Mouse (Mus musculus) retina, postnatal 1 day (tissue): ENCODE measurements around the gene H2-DMb2.

Experiments
- DNase-seq: peaks from one replicate; pipeline ENCODE4 v3.0.0-alpha.2; 2012

H2-DMb2 gene

DNA sequence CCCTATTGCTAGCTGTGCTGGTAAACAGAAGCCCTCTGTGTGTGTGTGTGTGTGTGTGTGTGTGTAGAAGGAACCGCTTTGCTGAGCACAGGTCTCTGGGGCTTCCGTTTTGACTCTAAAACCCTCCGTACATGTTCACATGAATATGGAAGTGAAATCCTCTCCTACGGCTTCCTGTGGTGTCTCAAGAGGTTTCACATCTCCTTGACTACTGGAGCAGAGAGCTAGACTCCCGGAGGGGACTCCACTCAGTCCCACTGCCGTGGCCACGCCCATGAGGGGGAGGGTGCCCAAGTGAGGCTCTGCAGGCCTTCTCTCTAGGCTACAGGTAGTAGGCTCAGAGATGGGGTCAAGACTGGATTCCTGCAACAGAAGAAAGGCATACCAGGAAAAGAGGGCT lies at the start of gene H2-DMb2:
Gene H2-DMb2 (plus strand): TSS at position 275 of the 400 bp plus-strand sequence.
- DNase-seq: peak; percentile 43

DNA sequence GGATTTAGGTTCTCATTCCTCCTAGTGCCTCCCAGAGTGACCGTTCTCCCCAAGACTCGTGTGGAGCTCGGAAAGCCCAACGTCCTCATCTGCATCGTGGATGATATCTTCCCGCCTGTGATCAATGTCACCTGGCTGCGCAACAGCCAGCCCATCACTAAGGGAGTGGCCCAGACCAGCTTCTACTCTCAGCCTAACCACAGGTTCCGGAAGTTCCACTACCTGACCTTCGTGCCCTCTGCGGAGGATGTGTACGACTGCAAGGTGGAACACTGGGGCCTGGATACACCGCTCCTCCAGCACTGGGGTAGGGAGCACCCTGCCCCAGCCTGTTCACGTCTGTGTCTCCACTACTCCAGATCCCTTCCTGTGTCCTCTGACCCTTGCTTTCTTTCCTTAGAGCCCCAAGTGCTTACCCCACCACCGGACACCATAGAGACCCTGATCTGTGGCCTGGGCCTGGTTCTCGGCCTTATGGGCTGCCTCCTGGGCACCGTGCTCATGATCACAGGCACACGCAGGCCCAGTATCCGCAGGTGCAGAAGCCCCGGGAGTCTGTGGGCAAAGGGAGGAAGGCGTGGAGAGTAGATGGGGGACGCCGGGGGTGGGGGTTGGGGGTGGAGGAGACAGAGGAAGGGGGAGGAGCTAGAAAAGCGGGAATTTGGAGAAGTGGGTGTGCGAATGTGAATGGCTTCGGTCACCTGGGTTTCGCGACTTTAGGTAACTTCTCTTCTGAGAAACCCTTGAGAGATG lies 48.6 kb upstream of the H2-DMb2 start:
- no peak for DNase-seq

DNA sequence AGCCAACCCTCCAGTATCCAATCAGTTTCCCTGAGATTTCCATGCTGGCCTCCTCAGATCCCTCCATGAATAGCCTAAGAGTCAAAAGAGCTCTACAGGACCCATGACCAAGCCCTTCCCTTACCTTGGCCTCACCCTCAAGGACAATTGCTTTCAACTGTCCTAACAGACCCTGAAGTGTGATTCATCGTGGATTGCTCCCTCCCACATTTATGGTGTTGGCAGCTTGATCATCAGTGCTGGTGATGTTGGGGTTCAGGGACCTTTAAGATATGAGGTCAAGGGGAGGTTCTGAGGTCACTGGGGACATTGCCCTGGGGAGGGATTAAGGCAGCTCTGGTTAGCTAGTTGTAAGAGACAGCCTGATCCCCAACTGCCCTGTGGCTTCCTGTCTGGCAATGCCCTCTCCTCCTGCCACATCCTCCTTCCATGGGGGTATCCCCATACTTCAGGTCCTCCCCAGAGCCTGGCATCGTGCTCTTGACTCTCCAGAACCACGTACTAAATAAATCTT lies 46.6 kb upstream of the H2-DMb2 start:
- DNase-seq: no peak

DNA sequence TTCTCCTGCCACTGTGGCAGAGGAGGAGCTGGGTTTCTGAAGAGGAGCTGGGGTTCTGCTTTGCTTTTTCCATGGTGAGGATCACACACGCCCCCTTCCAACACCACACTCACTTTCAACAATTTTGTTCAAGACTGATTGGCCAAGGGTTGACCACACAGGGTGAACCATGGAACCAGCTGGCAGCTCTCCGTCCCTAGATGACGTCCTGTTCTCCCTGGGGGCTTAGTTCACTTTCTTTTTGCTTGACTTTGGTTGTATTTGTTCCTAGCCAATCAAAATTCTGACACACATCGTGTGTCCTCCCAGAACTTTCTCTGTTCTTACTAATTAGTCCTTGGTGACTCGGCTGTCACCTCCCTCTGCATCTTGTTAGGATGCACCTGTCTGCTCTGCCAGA lies 45.8 kb upstream of the H2-DMb2 start:
- DNase-seq: no peak

DNA sequence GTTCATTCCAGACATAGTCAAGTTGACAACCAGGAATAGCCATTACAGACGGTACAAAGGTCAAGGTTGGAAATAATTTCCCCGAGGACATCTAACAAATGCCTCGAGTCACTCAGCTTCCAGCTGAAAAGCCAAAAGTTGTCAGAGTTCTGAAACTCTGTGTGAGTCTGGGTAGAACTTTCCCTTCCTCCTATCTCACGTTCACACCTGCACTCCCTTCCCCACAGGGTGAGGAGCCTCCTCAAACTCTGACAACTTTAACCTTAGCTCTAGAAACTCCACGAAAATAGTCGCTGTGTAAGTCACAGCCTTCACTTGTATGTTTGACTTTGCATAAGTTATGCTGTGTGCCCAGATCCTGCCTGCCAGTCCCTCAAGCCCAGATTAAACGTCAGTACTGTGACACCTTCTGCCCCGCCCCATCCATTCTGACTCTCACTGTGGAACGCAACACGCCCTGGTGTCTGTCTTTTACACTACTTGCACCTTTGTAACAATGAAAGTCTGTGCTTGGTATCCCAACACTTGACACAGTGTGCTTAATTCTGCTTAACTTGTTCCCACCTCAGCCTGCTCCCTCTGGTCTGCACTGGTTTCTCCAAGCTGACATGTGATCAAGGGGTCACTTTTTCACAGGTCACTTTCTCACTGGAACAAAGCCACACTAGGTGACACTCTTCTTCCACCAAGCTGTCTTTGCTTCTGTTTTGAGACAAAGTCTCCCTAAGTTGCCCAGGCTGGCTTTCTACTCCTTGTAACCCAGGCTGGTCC lies 44.2 kb upstream of the H2-DMb2 start:
- no peak for DNase-seq

DNA sequence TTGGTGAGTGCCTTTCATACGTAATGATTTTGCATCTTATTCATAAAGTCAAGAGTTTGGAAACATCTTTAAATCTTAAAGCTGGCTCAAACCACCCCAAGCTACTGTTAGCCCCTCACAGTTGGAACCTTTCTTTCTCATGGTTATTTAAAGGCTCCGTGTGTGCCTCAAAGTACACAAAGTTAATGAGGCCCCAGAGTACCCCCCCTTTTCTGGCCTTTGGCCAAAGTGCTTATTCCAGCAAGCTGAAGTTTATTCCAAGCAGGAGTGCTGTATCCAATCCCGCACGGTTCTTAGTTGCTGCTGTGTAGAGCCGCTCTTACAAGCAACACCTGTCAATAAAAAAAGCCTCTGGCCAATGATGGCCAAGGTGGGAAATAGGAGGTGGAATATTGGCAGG lies 43.6 kb upstream of the H2-DMb2 start:
- no peak for DNase-seq

DNA sequence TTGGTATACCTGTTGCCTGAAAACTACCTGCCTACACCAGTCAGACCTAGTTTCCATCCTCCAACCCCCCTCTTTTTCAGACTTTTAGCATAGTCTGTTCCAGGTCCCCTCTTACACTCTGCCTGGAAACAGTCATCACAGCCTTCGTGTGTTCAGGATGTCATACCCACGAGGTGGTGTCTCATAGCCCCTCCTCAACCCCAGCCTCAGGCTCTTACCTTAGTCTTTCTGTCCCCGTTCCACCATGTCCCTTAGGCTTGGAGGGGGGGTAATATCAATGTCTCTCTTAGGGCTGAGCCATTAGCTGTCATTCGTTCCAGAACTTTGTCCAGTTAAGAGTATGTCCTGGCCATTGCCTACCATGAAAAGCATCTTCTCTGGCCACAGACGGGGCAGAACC lies 41.9 kb upstream of the H2-DMb2 start:
- DNase-seq: no peak

DNA sequence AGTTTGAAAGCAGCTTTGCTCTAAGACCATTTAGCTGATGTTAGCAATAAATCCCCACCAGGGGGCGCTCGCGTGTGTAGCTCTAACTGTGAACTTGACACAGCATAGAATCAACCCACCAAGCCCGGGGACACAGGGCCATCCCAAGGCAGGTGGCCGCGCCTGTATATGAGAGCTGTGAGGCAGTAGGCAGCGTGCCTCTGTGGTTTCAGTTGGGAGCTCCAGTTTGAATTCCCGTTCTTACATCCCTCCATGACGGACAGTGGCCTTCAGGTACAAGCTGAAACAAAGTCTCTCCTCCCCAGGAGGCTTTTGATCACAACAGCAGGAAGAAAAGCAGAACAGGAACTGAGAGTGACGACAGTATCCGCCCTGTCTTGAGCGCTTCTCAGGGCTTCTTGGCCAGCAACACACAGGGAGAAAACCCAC lies 41.5 kb upstream of the H2-DMb2 start:
- DNase-seq: peak; percentile 95

DNA sequence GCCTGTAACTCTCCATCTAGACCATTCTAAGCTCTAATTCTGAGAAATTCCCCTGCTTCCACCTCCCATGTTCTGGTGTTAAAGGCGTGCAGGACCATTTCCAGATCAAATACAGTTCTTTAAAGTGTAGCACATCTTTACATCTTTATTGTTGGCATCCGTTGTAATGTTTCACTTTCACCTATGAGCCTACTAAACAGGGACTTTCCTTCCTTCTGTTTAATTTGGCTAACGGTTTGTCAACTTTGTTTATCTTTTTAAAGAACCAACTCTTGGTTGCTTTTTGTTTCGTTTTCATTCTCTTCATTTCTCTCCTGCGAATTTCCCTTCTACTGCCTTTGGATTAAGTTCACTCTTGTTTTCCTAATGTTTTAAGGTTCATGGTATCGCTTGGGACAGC lies 40.3 kb upstream of the H2-DMb2 start:
- DNase-seq: no peak

DNA sequence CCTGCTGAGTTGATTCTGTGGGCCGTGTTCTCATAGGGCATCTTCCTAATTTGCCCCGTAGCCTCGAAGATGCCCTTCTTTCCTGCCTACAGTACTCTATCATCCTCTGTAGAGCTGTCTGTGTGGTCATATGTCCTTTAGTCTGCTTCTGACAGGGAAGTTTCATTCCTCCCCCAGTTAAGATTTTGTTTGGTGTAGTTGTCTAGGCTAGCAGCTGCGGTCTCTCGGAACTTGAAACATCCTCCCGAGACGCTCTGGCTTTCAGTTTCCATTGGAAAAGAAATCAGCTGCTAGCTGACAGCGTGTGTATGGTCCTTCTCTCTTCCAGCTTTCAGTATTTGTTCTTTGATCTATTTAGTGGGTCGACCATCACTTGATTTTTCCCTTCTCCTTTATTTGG lies 38.3 kb upstream of the H2-DMb2 start:
- DNase-seq: no peak

DNA sequence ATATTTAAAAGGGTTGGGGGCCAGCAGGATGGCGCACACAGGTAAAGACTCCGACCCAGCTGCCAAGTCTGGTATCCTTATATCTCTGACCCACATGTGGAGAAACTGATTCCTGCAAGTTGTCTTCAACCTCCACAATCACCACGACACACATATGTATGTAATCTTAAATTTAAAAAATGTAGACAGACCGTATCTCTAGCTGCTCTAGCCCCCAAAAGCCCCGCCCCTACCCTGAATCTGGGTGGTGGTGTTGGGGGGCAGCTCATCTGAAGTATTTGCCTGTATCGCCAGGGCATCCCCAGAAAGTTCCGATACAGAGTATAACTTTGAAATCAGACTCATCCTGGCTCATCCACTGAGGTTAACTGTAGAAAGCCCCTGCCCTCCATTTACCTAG lies 36.6 kb upstream of the H2-DMb2 start:
- DNase-seq: no peak

DNA sequence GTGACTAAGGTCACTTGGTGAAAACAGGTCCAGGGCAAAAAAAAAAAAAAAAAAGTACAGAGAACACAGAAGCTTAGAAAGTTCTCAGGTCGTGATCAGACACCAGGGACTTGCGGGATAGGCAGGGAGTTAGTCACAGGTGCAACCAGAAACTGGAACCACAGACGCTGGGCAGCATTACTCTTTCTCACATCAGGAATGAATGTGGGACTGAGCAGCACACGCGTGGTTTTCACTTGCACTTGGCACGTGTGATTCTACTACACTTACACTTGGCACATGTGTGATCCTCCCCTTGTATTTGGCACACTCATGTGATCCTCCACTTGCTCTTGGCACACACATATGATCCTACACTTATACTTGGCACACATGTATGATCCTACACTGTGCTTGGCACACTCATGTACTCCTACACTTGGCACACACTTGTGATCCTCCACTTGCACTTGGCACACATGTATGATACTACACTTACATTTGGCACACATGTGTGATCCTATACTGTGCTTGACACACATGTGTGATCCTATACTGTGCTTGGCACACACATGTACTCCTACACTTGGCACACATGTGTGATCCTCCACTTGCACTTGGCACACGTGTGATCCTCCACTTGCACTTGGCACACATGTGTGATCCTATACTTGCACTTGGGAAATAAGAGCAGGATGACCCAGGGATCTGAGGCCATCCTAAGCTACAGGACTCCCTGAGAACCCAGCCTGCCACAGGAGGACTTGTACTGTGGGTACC lies 35.8 kb upstream of the H2-DMb2 start:
- DNase-seq: no peak

DNA sequence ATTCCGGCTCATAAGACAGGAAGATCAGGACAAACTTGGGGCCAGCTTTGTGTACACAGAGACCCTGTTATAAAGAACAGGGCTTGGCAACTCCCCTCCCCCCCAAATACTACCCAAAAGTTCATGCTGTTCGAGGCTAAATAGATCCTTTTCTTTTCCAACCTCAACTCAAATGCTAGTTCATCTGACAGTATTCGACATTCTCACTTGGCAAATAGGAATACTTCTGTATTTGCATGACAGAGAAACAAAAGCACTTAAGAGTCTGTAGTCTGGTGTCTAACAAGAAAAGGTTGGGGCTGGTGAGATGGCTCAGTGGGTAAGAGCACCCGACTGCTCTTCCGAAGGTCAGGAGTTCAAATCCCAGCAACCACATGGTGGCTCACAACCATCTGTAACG lies 34.6 kb upstream of the H2-DMb2 start:
- DNase-seq: no peak

DNA sequence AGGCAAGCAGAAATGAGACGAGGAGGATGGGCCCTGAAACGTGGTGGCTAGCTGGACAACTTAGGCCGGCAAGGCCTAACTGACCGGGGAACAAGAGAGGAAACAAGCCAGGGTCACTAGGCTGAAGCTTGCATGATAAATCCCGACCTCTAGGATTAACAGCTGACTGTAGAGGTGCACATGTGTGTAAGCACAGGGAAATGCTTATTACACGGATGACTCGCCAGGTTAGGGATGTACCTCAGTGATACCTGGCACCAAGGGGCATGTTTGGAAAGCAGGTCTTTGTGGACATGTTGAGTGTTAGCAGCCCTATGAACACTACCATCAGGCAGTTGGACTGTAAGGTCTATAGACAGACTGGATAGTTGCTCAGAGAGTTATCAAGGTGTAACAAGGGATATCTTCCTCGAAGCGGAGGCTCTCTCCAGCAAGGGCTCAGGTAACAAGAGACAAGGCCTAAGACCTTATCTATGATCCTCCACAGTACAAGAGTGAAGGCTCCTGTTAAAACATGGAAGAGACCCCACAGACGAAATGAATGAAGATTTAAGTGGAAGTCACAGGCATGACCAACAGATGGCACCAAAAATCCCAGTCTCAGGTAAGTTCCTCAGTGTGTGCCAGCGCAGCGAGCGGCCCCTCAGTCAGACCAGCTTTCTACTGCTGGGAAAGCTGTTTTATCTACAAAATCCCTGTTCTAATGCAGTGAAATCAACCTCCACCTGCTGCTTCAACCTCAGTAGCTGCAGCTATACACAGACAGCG lies 33.9 kb upstream of the H2-DMb2 start:
- DNase-seq: no peak

DNA sequence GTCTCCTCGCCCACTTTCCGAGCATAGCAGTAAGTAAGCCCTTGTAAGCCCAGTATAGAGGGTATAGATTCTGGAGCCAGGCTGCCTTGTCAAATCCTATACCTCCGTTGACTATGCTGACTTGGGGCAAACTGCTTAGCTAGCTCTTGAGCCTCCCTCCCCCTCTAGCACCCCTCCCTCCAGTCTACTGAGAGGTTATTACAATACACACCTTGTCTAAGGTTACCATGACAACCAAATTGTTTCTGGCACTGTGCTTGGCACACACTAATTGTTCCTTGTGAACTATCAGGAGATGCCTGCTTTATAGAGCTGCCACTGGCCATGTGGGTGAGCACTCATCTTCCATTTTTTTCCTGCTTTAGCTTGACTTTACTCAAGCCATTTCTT lies 33.3 kb upstream of the H2-DMb2 start:
- peak; percentile 45 for DNase-seq

DNA sequence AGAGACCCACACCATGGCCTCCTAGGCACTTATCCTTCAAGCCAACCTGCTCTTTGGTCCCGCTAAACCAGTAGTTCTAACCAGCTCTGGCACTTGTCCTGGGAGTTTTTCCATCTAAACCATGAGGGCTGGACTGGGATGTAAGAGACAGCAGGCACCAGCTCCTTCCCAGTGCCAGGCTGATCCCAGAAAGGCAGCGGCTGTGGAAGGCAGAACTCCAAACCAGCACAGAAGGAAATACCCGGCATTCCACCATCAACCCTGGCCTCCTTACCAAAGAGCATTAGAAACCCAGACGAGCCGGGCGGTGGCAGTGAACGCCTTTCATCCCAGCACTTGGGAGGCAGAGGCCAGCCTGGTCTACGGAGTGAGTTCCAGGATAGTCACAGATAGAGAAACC lies 32.8 kb upstream of the H2-DMb2 start:
- no peak for DNase-seq

DNA sequence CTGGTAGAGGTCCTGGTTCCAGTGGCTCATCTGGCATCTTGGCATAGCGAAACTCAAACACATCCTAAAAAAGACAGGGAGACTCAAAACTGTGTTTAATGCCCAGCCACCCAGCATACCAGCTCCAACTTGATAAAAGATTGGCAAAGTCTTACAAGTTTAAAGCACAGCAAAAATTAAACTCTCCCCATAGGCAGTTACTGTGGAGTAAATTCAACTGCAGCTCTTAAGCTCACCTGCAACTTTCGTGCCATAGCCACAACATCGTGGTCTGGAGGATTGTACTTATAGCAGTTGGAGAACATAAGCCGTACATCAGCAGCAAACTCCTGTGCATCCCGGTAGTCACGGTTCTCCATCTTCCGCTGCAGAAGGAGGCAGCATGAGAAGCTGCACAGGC lies 29.0 kb upstream of the H2-DMb2 start:
- DNase-seq: no peak

DNA sequence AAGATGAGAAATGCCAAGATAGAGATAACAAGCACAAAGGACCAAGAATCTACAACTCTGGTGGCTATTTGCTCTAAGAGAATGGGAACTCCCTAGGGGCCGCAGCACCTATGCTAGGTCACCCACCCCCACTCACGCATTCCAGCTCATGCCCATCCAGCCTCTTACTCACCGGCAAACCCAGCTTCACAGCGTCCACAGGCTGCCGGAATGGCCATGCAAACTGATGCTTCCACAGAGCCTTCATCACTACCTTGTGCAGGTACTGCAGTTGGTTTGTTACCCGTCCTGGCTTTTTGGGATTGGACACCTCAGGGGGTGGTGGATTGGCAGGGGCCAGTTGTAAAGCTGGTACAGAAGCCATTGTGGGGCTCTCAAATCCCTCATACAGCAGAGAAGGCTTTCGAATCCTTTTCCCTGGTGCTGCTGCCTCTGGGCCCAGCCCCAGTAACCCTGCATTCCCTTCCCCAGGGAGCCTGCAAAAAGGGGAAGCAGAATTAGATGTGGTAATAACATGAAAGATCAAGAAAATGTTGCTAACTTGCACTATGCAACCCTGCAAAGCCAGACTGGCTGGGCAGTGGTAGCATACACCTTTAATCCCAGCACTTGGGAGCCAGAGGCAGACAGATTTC lies 26.3 kb upstream of the H2-DMb2 start:
- DNase-seq: no peak

DNA sequence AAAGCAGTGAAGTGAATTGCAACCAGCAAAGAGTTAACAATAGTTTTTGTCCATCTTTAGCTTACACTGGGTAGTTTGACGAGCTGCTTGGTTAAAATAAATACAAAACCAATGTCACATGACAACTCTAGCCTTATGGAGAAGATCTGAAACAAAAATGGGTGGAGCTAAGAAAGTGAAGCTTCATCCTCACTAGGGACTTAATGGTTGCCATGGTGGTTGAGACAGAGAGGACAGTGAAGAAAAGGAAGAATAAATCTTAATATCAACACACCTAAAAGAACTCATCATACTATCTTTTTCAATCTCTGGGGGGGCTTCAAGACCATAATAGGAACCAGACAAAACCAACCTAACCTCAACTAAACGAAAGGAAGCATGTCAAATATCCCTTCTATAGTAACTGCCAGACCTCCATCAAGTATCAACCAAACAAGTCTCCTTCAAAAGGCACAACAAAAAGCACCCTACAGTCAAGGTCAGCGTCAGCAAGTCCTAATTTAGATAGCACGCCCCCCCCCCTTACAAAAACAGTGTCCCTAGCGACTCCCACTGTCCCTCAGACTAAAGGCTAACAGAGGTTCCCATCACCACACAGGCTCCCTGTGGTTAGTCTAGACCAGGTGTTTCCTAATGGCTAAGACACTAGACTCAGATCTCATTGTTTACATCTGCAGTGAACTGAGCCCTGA lies 25.5 kb upstream of the H2-DMb2 start:
- DNase-seq: no peak

DNA sequence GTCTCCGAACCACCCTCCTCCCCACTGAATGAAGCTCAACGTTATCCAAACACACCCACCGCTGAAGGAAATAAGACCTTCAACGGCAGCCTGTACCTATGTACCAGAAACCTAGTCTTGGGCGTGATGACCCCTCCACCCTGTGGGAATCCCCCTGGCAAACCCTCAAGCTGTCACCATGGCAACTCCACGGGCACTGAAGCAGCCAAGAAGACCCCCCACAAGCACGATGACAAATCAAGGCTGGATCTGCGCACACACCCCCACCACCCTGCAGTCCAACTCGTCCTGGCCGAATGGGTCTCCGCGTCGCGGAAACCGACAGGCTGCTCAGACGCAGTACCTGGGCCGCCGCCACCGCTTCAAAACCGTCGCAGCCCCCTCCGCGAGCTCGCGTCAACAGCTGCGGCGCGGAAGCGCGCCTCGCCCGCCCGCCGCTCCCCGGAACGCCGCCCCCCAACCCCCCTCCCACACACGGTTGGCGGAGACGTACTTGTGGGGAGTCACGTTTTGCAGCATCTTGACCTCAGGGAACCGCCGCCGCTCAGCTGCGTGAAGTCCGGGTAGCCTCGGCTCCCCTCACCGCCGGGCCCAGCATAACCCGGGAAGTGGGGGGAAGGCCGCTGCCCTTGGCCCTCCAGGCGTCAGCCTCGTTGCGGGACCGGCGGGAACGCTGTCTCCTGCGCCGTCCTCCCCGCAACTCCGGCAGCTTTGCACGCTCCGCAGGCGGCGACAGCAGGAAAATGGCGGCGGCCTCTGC lies 24.8 kb upstream of the H2-DMb2 start:
- peak; percentile 70 for DNase-seq

DNA sequence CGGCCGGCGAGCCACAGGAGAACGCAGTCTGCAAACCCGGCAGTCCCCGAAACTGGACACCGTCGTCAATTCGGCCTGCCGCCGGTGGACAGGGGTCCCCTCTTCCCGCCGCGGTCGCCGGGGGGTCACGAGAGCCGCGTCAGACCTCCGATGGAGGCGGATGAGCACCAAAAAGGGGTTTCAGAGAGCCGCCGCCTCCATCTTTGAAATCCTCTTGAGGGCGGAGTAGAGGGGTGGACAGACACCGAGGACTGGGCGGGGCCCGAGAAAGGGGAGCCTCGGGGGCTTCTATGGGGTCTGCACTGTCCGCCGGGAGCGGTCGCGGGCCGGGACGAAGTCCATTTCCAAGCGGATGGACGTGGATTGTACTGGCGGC lies 24.2 kb upstream of the H2-DMb2 start:
- no peak for DNase-seq
